Mouse (Mus musculus) 3134 (cell line): Measurements from ENCODE around the gene Actn2.

ENCODE experiments used
- DNase-seq: peaks from one replicate; pipeline ENCODE4 v3.0.0-alpha.2; 2011; ENCODE audit warnings: low spot score; ENCODE audit not compliant: insufficient read length; ENCODE audit errors: extremely low read depth

The Actn2 gene

GRCm38 (mm10) chr13:12257391-12258380, 82.9 kb downstream of the Actn2 start, which contains the start of gene Mtr:
Mtr (minus strand) TSS chr13:12258113.
- DNase-seq: peak; percentile 94

GRCm38 (mm10) chr13:12256871-12257390, 83.6 kb downstream of the Actn2 start:
- no peak for DNase-seq

GRCm38 (mm10) chr13:12255911-12256705, 84.5 kb downstream of the Actn2 start:
- DNase-seq: no peak

GRCm38 (mm10) chr13:12250496-12250895, 90.1 kb downstream of the Actn2 start:
- no peak for DNase-seq

GRCm38 (mm10) chr13:12249195-12249898, 91.2 kb downstream of the Actn2 start:
- no peak for DNase-seq

- no peak for DNase-seq
Measured at GRCm38 (mm10) chr13:12245938-12246337, 94.6 kb downstream of the Actn2 start.

GRCm38 (mm10) chr13:12243991-12244390, 96.6 kb downstream of the Actn2 start:
- DNase-seq: no peak

GRCm38 (mm10) chr13:12232141-12232540, 108.4 kb downstream of the Actn2 start:
- DNase-seq: peak; percentile 37

GRCm38 (mm10) chr13:12228248-12228647, 112.3 kb downstream of the Actn2 start:
- DNase-seq: no peak

GRCm38 (mm10) chr13:12227606-12228005, 113.0 kb downstream of the Actn2 start:
- no peak for DNase-seq
